Mouse (Mus musculus): ENCODE measurements at regions not wholly inside any gene's neighbourhood (a gene's known extent, or its start where the extent isn't known, plus 50 kb on each side); places are given as distances from the start of the nearest gene placed in this dataset.

- Histone ChIP-seq H3K9ac (ENCODE audit: low read length) (no peak overlapping the region), H3K4me3 (ENCODE audit: low read depth, low read length) (no peak overlapping the region), H3K27ac (replicated peaks) (no peak overlapping the region), H3K36me3 (ENCODE audit: control insufficient read depth, insufficient read depth, low read length) (no peaks in the 10 kb centered on the region), H3K9me3 (ENCODE audit: control insufficient read depth, low read length) (no peaks in the 10 kb centered on the region), H3K27me3 (ENCODE audit: control insufficient read depth, insufficient read depth, low read length) (no peaks in the 10 kb centered on the region), H3K4me1 (replicated peaks; ENCODE audit: control insufficient read depth, insufficient read depth) (no peaks in the 10 kb centered on the region), H3K4me2 (replicated peaks; ENCODE audit: low read depth) (no peak overlapping the region)
- WGBS: 69% methylated on average over 3 of the region's 3 CpGs
- DNase-seq (ENCODE audit: low spot score) (no peak), ATAC-seq (ENCODE audit: low FRiP score, low TSS enrichment) (no peak)
- no peak for TF ChIP-seq CTCF (IDR thresholded peaks at IDR 0.05; ENCODE audit: low read depth)
- TF ChIP-seq EP300 (optimal IDR thresholded peaks at IDR 0.05): no peak
These were observed 789.4 kb downstream of the Dach1 start for GRCm38 (mm10) chr14:97380131-97380530.

- Histone ChIP-seq H3K36me3 (ENCODE audit: control insufficient read depth, insufficient read depth, low read length) (no peaks in the 10 kb centered on the region), H3K27me3 (ENCODE audit: control insufficient read depth, insufficient read depth, low read length) (no peaks in the 10 kb centered on the region), H3K27ac (replicated peaks) (no peak overlapping the region), H3K9me3 (ENCODE audit: control insufficient read depth, low read length) (no peaks in the 10 kb centered on the region), H3K4me1 (replicated peaks; ENCODE audit: control insufficient read depth, insufficient read depth) (no peaks in the 10 kb centered on the region), H3K4me3 (ENCODE audit: low read depth, low read length) (no peak overlapping the region), H3K4me2 (replicated peaks; ENCODE audit: low read depth) (no peak overlapping the region), H3K9ac (ENCODE audit: low read length) (no peak overlapping the region)
- DNase-seq (ENCODE audit: low spot score): no peak
- no peak for TF ChIP-seq CTCF (IDR thresholded peaks at IDR 0.05; ENCODE audit: low read depth)
- TF ChIP-seq EP300 (optimal IDR thresholded peaks at IDR 0.05): no peak
- ATAC-seq (ENCODE audit: low FRiP score, low TSS enrichment): no peak
- 73% methylated on average over 7 of the region's 7 CpGs for WGBS
These were observed 812.6 kb downstream of the Dach1 start for GRCm38 (mm10) chr14:97356915-97357314.

GRCm38 (mm10) chr14:97347970-97348369, 821.6 kb downstream of the Dach1 start:
- no peaks in the 10 kb centered on the region for H3K4me1 ChIP-seq (replicated peaks; ENCODE audit: control insufficient read depth, insufficient read depth)
- H3K9me3 ChIP-seq (ENCODE audit: control insufficient read depth, low read length): no peaks in the 10 kb centered on the region
- H3K27ac ChIP-seq (replicated peaks): no peak overlapping the region
- H3K4me3 ChIP-seq (ENCODE audit: low read depth, low read length): no peak overlapping the region
- H3K9ac ChIP-seq (ENCODE audit: low read length): no peak overlapping the region
- TF ChIP-seq CTCF (IDR thresholded peaks at IDR 0.05; ENCODE audit: low read depth) (no peak), EP300 (optimal IDR thresholded peaks at IDR 0.05) (no peak)
- 65% methylated on average over 2 of the region's 2 CpGs for WGBS
- no peak overlapping the region for H3K4me2 ChIP-seq (replicated peaks; ENCODE audit: low read depth)
- no peaks in the 10 kb centered on the region for H3K36me3 ChIP-seq (ENCODE audit: control insufficient read depth, insufficient read depth, low read length)
- ATAC-seq (ENCODE audit: low FRiP score, low TSS enrichment) (no peak), DNase-seq (ENCODE audit: low spot score) (no peak)
- H3K27me3 ChIP-seq (ENCODE audit: control insufficient read depth, insufficient read depth, low read length): no peaks in the 10 kb centered on the region

DNA sequence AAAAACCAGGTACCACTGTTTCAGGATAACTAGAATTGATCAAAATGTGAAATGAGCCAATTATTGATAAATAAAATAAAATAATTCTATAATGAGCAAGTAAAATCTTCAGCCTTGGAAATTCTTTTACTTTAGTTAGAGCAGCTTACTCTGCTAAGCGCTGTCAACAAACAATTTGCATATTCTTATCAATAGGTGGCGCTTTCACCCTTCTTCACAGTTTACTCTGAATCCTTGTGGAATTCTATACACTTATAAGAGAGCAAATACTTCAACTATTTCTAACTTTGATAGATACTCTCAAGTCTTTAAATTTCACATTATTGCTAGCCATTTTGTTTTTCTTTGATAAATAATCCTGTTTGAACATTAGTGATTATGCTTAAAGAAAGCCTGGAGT, 812.5 kb upstream of the Klhl1 start:
- no peak overlapping the region for H3K4me2 ChIP-seq (replicated peaks; ENCODE audit: low read depth)
- no peak overlapping the region for H3K4me3 ChIP-seq (ENCODE audit: low read depth, low read length)
- 8% methylated on average over 2 of the region's 2 CpGs for WGBS
- H3K27me3 ChIP-seq (ENCODE audit: control insufficient read depth, insufficient read depth, low read length): no peaks in the 10 kb centered on the region
- no peaks in the 10 kb centered on the region for H3K9me3 ChIP-seq (ENCODE audit: control insufficient read depth, low read length)
- no peak for ATAC-seq (ENCODE audit: low FRiP score, low TSS enrichment)
- H3K36me3 ChIP-seq (ENCODE audit: control insufficient read depth, insufficient read depth, low read length): no peaks in the 10 kb centered on the region
- H3K27ac ChIP-seq (replicated peaks): no peak overlapping the region
- peak; percentile 73 for TF ChIP-seq CTCF (IDR thresholded peaks at IDR 0.05; ENCODE audit: low read depth)
- TF ChIP-seq EP300 (optimal IDR thresholded peaks at IDR 0.05): no peak
- H3K9ac ChIP-seq (ENCODE audit: low read length): no peak overlapping the region
- H3K4me1 ChIP-seq (replicated peaks; ENCODE audit: control insufficient read depth, insufficient read depth): no peaks in the 10 kb centered on the region
- DNase-seq (ENCODE audit: low spot score): no peak

- Histone ChIP-seq H3K4me1 (replicated peaks; ENCODE audit: control insufficient read depth, insufficient read depth) (no peaks in the 10 kb centered on the region), H3K9me3 (ENCODE audit: control insufficient read depth, low read length) (no peaks in the 10 kb centered on the region), H3K9ac (ENCODE audit: low read length) (no peak overlapping the region), H3K4me3 (ENCODE audit: low read depth, low read length) (no peak overlapping the region), H3K36me3 (ENCODE audit: control insufficient read depth, insufficient read depth, low read length) (no peaks in the 10 kb centered on the region), H3K27me3 (ENCODE audit: control insufficient read depth, insufficient read depth, low read length) (no peaks in the 10 kb centered on the region), H3K4me2 (replicated peaks; ENCODE audit: low read depth) (no peak overlapping the region), H3K27ac (replicated peaks) (no peak overlapping the region)
- WGBS: 59% methylated on average over 3 of the region's 3 CpGs
- no peak for TF ChIP-seq CTCF (IDR thresholded peaks at IDR 0.05; ENCODE audit: low read depth)
- TF ChIP-seq EP300 (optimal IDR thresholded peaks at IDR 0.05): no peak
- ATAC-seq (ENCODE audit: low FRiP score, low TSS enrichment): no peak
- DNase-seq (ENCODE audit: low spot score): no peak
These were observed 811.1 kb upstream of the Klhl1 start for GRCm38 (mm10) chr14:97329979-97330378.

- H3K4me3 ChIP-seq (ENCODE audit: low read depth, low read length): no peak overlapping the region
- no peak for TF ChIP-seq CTCF (IDR thresholded peaks at IDR 0.05; ENCODE audit: low read depth)
- TF ChIP-seq EP300 (optimal IDR thresholded peaks at IDR 0.05): no peak
- H3K9ac ChIP-seq (ENCODE audit: low read length): no peak overlapping the region
- H3K9me3 ChIP-seq (ENCODE audit: control insufficient read depth, low read length): no peaks in the 10 kb centered on the region
- no peak overlapping the region for H3K27ac ChIP-seq (replicated peaks)
- ATAC-seq (ENCODE audit: low FRiP score, low TSS enrichment) (no peak), DNase-seq (ENCODE audit: low spot score) (no peak)
- H3K4me2 ChIP-seq (replicated peaks; ENCODE audit: low read depth): no peak overlapping the region
- WGBS: 65% methylated on average over 4 of the region's 4 CpGs
- H3K27me3 ChIP-seq (ENCODE audit: control insufficient read depth, insufficient read depth, low read length): no peaks in the 10 kb centered on the region
- no peaks in the 10 kb centered on the region for H3K36me3 ChIP-seq (ENCODE audit: control insufficient read depth, insufficient read depth, low read length)
- H3K4me1 ChIP-seq (replicated peaks; ENCODE audit: control insufficient read depth, insufficient read depth): no peaks in the 10 kb centered on the region
These were observed 774.2 kb upstream of the Klhl1 start for GRCm38 (mm10) chr14:97293109-97293508.
